Mouse (Mus musculus): Measurements from ENCODE around the gene Snph.

GRCm38 (mm10) chr2:151634903-151635302 is 2.5 kb upstream of the Snph start:
- TF ChIP-seq CTCF (conservative IDR thresholded peaks at IDR 0.05 in 1 of 2, IDR thresholded peaks at IDR 0.05 in 1 of 2; ENCODE audit: low read depth in 2 of 2, low read length in 2 of 2), result no peak
- TF ChIP-seq POLR2A (IDR thresholded peaks at IDR 0.05; ENCODE audit: low read depth, low read length), result no peak
- no peak for TF ChIP-seq EP300 (IDR thresholded peaks at IDR 0.05; ENCODE audit: low read length)
- TF ChIP-seq POLR2AphosphoS2 (IDR thresholded peaks at IDR 0.05; ENCODE audit: low read depth, low read length), result no peak

Measured in CH12.LX (cell line).